Mouse (Mus musculus) olfactory bulb, adult 2 months (tissue): ENCODE measurements around the gene Olfr212.
"Not testable (repeated sequence)": the region's sequence is repeated elsewhere in the genome, so short reads cannot be mapped to it uniquely, and the experiment has no call there.

Experiments used
- CTCF ChIP-seq: fragments of 200-500 bp; IDR thresholded peaks from 2 replicates; pipeline ENCODE4 v1.5.1; 2012; ENCODE audit warnings: low read depth, mild to moderate bottlenecking, low read length, moderate library complexity; ENCODE audit not compliant: insufficient read depth
- POLR2A ChIP-seq: fragments of 200-500 bp; IDR thresholded peaks from 2 replicates; pipeline ENCODE4 v1.6.1; 2012; ENCODE audit warnings: mild to moderate bottlenecking, low read depth, low read length, moderate library complexity; ENCODE audit not compliant: insufficient read depth

DNA sequence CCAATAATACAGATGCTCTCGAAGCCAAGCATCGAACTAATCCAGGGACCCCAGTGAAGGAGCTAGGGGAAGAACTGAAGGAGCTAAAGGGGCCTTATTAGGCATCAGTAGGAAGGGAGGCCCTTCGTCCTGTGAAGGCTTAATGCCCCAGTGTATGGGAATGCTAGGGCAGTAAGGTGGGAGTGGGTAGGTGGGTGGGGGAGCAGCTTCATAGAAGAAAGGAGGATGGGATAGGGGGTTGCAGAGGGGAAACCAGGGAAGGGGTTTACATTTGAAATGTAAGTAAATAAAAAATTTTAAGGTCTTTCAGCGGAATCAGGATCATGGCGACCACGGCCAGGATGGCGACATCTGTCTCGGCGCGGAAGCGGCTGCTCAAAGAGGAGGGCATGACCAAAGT is 44.5 kb downstream of the Olfr212 start, which contains the start of gene Gm5580:
- TF ChIP-seq POLR2A, CTCF: not testable (repeated sequence)
